Mouse (Mus musculus) erythroblast, embryonic 14.5 days (primary cell): ENCODE data around the gene Tmem185b. TPM values are rescaled to one million over a fixed set of nuclear protein-coding genes. Genes with fewer than 3 reads are reported as not detected.
A peak's percentile ranks its signal among the peaks of the same experiment; 100 is the strongest.

Source experiments
- H3K27me3 ChIP-seq: 2 replicates; pipeline ENCODE4 v1.6.1; 2012; ENCODE audit warnings: inconsistent platforms; ENCODE audit not compliant: control insufficient read depth
- H3K36me3 ChIP-seq: 2 replicates; pipeline ENCODE4 v1.6.1; 2012; ENCODE audit warnings: mild to moderate bottlenecking, inconsistent platforms; ENCODE audit not compliant: control insufficient read depth
- H3K4me1 ChIP-seq: 2 replicates; pipeline ENCODE4 v1.6.1; 2012; ENCODE audit warnings: inconsistent platforms; ENCODE audit not compliant: control insufficient read depth
- H3K4me3 ChIP-seq: replicated peaks from 2 replicates; pipeline ENCODE3; 2012; ENCODE audit warnings: moderate library complexity, mild to moderate bottlenecking, inconsistent platforms
- H3K9me3 ChIP-seq: 2 replicates; pipeline ENCODE4 v1.6.1; 2012; ENCODE audit warnings: low read length, inconsistent platforms, mixed read lengths; ENCODE audit not compliant: control insufficient read depth
- GATA1 ChIP-seq: IDR thresholded peaks from 2 replicates; pipeline ENCODE4 v1.6.1; 2012; ENCODE audit warnings: low read length, inconsistent platforms, mixed read lengths
- TAL1 ChIP-seq: IDR thresholded peaks from 3 replicates; pipeline ENCODE4 v1.6.1; 2012; ENCODE audit warnings: low read length, inconsistent platforms, mixed read lengths
- polyA plus RNA-seq: library from polyadenylated mRNA; stranded (reverse); fragments of >175 nt; gene quantifications from 2 replicates; pipeline ENCODE4 v1.2.3, GENCODE M21; 2012

The Tmem185b gene
- polyA plus RNA-seq, 1 experiment, result 0.42 TPM

DNA sequence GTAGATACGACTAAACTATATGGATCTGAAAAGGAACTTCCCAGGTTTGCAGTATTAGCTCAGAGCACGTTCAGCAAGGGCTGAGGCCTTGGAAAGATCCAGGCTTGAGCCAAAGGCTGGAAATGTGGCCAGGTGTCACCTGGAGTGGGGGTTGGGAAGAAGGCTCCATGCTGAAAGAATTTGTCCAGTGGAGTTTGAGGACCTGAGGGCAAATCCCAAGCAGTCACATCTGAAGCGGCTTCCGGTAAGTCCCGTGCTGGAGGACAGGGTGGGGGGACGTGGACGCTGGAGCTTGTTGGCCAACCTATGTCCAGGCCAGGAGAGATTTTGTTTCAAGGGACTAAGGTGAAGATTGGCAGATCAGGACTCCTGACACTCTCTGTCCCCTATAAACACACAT is 2.1 kb upstream of the Tmem185b start:
- Histone ChIP-seq H3K27me3 (no peaks in the 10 kb centered on the region), H3K4me1 (peaks cover 30% of the 10 kb centered on the region), H3K9me3 (peaks cover 10% of the 10 kb centered on the region), H3K36me3 (peaks cover 20% of the 10 kb centered on the region), H3K4me3 (no peak overlapping the region)
- TF ChIP-seq TAL1, result no peak
- TF ChIP-seq GATA1, result no peak

DNA sequence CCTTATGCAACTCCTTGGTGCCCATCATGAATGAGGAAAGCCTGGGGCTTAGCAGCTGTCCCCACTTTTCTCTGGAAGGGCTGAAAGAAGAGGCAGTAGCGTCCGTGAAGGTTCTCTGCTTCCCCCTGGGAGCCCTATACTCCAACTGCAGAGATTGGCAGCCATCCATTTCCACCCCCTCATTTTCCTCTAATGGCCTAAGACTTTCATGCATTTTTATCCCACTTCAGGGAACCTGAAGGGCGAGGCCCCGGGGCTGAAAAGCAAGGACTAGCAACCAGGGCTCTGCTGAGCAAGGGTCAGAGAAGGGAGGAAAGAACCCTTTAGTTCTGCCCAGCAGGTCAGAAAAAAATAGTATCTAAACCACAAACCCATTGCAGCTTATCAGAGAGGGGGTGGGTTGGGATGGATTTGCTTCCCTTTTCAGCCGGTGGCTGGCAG is 936 bp upstream of the Tmem185b start:
- TF ChIP-seq TAL1 (no peak), GATA1 (no peak)
- H3K4me3 ChIP-seq, result peak overlapping the region; percentile 85
- peaks cover 30% of the 10 kb centered on the region for H3K4me1 ChIP-seq
- no peaks in the 10 kb centered on the region for H3K27me3 ChIP-seq
- peaks cover 14% of the 10 kb centered on the region for H3K9me3 ChIP-seq
- peaks cover 24% of the 10 kb centered on the region for H3K36me3 ChIP-seq

DNA sequence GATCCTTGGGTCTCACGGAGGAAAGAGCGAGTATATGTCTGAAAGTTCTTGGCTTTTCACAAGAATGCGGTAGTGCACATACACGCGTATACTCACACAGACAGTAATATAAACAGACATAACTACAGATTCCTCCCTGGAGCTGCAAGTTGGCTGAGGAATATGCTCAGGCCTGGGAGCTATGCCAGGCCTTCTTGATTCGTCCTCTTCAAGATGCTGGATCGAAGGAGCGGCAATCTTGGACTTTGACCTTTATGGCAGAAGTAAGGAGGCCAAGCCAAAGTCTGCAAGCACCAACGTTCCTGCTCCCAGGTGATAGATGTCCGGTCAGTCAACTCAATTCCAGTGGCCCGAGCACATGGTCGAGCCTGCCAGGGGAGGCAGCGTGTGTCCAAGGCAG is 5.0 kb downstream of the Tmem185b start:
- H3K27me3 ChIP-seq, result no peaks in the 10 kb centered on the region
- H3K9me3 ChIP-seq, result peaks cover 14% of the 10 kb centered on the region
- H3K4me1 ChIP-seq, result peaks cover 15% of the 10 kb centered on the region
- H3K4me3 ChIP-seq, result no peak overlapping the region
- peaks cover 24% of the 10 kb centered on the region for H3K36me3 ChIP-seq
- TF ChIP-seq TAL1 (no peak), GATA1 (no peak)

DNA sequence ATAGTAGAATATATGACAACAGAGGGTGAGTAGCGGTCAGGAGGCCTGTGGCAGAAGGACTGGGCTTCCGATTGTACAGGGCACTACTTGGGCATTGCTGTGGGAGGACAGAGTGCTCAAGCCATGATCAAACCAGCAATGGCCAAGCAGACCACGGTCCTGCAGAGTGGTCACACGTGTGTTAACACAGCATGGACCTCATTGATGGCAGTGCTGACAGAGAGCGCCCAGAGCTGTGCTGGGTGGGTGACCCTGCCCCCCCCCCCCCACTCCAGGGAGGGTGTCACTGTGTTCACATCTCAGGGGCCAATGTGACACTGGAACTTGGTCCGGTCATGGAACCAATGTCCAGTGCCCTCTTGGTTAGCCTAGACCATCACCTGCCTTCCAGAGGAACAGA is 6.2 kb downstream of the Tmem185b start:
- H3K4me1 ChIP-seq, result peaks cover 3% of the 10 kb centered on the region; the same call in 1 of the 2 replicates
- TF ChIP-seq GATA1, result no peak
- no peak for TF ChIP-seq TAL1
- H3K36me3 ChIP-seq, result peaks cover 18% of the 10 kb centered on the region
- H3K9me3 ChIP-seq, result peaks cover 8% of the 10 kb centered on the region
- no peaks in the 10 kb centered on the region for H3K27me3 ChIP-seq
- H3K4me3 ChIP-seq, result no peak overlapping the region

DNA sequence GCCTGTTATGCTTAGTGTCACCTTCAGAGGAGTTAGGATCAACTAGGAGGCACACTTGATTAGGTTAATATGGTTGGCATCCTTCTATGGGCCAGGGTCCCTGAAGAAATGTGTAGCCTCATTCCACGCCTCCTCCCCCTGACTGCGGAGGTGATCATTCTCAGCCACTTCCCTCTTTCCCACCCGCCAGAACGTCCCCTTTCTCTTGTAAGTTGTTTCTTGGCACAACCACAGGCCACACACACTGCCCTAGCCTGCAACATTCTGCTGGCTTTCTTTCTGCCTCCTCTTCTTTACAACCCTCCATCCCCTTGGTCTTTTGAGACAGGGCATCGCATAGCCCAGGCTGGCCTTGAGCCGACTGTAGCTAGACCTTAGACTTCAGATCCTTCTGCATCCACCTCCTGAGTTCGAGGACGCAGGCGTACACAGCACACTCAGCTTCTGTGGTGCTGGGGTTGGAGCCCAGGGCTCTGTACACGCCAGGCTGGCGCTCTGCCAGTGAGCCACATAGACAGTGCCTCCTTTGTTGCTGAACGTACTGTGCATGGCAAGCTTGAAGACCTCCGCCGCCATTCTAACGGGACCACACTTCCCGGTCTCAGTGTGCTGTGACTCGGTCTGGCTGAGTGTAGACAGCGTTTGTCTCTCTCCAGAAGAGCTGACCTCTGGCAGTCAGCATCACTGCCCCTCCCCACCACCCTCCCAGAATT is 7.3 kb downstream of the Tmem185b start:
- peaks cover 10% of the 10 kb centered on the region for H3K36me3 ChIP-seq

DNA sequence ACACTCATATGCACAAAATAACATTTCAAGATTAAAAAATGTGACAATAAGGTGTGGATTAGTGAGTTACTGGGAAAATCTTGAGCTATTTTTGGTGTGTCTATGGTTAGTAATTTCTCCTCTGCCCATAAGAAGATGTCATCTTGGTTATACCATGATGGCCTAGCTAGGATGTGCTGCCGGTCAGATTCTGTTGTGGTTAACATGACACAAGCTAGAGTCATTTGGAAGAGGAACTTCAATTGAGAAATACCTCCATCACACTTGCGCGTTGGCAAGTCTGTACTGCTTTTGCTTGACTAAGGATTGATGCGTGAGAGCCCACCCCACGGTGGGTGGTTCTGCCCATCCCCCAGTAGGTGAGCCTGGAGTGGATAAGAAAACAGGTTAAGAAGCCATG is 8.4 kb downstream of the Tmem185b start:
- Histone ChIP-seq H3K27me3 (no peaks in the 10 kb centered on the region), H3K9me3 (no peaks in the 10 kb centered on the region), H3K4me1 (no peaks in the 10 kb centered on the region), H3K36me3 (no peaks in the 10 kb centered on the region), H3K4me3 (no peak overlapping the region)
- TF ChIP-seq TAL1 (no peak), GATA1 (no peak)

More for the DNA sequence above, 7.3 kb downstream of the Tmem185b start:
- Histone ChIP-seq H3K27me3 (no peaks in the 10 kb centered on the region), H3K9me3 (peaks cover 5% of the 10 kb centered on the region), H3K4me3 (no peak overlapping the region), H3K4me1 (no peaks in the 10 kb centered on the region)
- TF ChIP-seq GATA1 (no peak), TAL1 (no peak)

DNA sequence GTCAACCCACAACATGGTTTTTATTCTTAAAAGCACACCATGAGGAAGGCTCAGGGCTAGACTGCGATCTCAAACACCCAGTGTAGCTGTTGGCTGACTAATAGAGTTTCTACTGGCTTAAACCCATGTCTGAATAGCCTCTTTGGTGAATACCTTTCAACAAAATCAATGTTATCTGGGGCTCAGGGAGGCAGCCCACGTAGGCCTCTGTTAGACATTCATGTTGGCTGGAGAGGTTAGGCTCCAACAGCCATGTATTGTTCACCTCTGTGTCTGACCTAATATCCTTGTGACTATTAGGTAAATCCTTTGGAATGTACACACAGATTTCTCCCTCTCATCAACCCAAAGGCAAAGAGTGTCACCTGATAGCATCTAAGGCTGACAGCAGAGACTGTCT is 10.2 kb downstream of the Tmem185b start:
- no peaks in the 10 kb centered on the region for H3K4me1 ChIP-seq
- no peak overlapping the region for H3K4me3 ChIP-seq
- TF ChIP-seq GATA1 (no peak), TAL1 (no peak)
- H3K27me3 ChIP-seq, result no peaks in the 10 kb centered on the region
- H3K9me3 ChIP-seq, result no peaks in the 10 kb centered on the region
- no peaks in the 10 kb centered on the region for H3K36me3 ChIP-seq

DNA sequence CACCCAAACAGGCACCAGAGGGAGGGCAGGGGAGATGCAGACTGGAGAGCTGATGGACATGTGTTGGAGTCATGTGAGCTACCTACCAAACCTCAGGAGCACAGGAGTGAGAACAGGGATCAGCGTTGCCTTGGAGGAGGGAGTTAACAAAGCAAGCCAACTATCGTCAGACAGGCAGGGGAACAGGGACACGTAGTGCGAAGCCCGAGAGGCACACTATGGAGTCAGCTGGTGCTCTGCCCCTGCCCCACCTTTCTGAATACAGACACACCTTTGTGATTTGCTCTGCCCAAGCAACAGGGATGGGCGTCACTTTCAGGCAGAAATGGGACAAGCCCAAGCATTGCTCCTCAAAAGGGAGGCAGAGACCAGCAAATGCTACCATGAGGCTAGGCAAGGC is 11.7 kb downstream of the Tmem185b start:
- TF ChIP-seq GATA1 (no peak), TAL1 (no peak)

DNA sequence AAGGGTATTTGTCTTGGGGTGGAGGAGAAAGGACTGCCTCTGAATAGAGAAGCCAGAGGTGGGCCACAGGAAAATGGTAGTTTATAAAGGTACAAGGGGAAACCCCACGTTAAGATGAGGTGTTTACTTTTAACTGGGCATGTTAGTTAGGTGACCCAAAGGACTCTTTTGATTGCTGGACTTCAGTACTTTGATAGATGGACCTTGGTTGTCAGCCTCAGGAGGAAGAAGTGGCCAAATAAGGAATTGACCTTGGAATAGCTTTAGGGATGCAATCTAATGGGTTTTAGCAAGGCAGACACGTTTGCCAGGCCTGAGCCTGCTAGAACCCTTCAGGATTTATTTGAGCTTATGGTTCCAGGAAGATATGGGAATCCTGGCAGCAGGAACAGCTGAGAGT is 13.3 kb downstream of the Tmem185b start:
- no peaks in the 10 kb centered on the region for H3K27me3 ChIP-seq
- H3K9me3 ChIP-seq, result no peaks in the 10 kb centered on the region
- TF ChIP-seq TAL1 (no peak), GATA1 (no peak)
- H3K4me1 ChIP-seq, result peaks cover 10% of the 10 kb centered on the region
- H3K4me3 ChIP-seq, result no peak overlapping the region
- no peaks in the 10 kb centered on the region for H3K36me3 ChIP-seq

More for the DNA sequence above, 11.7 kb downstream of the Tmem185b start:
- H3K27me3 ChIP-seq, result no peaks in the 10 kb centered on the region
- H3K36me3 ChIP-seq, result no peaks in the 10 kb centered on the region
- no peaks in the 10 kb centered on the region for H3K4me1 ChIP-seq
- no peak overlapping the region for H3K4me3 ChIP-seq
- no peaks in the 10 kb centered on the region for H3K9me3 ChIP-seq
